Mouse (Mus musculus) lung, adult 2 months (tissue): ENCODE measurements around the gene Atxn2.

Experiments
- CTCF ChIP-seq: fragments of 200-500 bp; IDR thresholded peaks from 2 replicates; pipeline ENCODE4 v1.5.1; 2011; ENCODE audit warnings: mild to moderate bottlenecking, low read length, control low read depth; ENCODE audit not compliant: insufficient read depth
- POLR2A ChIP-seq: fragments of 200-500 bp; IDR thresholded peaks from 2 replicates; pipeline ENCODE4 v1.6.1; 2011; ENCODE audit warnings: low read depth, mild to moderate bottlenecking, control low read depth, low read length, borderline replicate concordance; ENCODE audit errors: extremely low read depth

- TF ChIP-seq CTCF = no peak
- TF ChIP-seq POLR2A = no peak
These were observed 51.8 kb downstream of the Atxn2 start for GRCm38 (mm10) chr5:121762949-121763348.
